Comparison of ENCODE assay signal across 9 mouse cellular contexts in the genomic region with DNA sequence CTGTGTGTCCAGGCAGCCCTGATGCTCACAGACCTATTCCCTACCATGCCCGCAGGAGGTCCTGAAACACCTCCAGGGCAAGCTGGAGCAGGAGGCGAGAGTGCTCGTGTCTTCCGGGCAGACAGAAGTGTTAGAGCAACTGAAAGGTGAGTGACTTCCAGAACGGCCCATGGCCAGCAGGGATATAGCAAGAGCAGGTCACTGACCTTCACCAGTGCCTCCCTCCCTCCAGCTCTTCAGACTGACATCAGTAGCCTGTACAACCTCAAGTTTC. TPM values are rescaled to one million over a fixed set of nuclear protein-coding genes. Genes with fewer than 3 reads are reported as not detected.
DNase-seq lines count a peak whose midpoint lies in the region; ATAC-seq lines count a peak whose summit lies in the region.
"Had no signal": no experiment of that assay in that cellular context is flagged by ENCODE, and none has a peak within 500 bp of the region (broad histone marks: within the 10 kb centered on the region; RNA-seq: fewer than 3 reads in every experiment).

No protein-coding gene starts in this region.

- peak overlapping the region; percentile 99 for H3K9ac ChIP-seq in forebrain, embryonic 15.5 days (replicated peaks)
- H3K9ac ChIP-seq in midbrain, embryonic 13.5 days (replicated peaks), result peak overlapping the region; percentile 99
- H3K9ac ChIP-seq: limb, embryonic 15.5 days had no signal

- no peaks in the 10 kb centered on the region for H3K9me3 ChIP-seq in heart, embryonic 10.5 days
- no peaks in the 10 kb centered on the region for H3K9me3 ChIP-seq in forebrain, embryonic 15.5 days
- H3K9me3 ChIP-seq in midbrain, embryonic 13.5 days, result no peaks in the 10 kb centered on the region
- H3K9me3 ChIP-seq: limb, embryonic 15.5 days had no signal

- peaks cover 28% of the 10 kb centered on the region for H3K4me1 ChIP-seq in heart, embryonic 10.5 days
- H3K4me1 ChIP-seq in brown adipose tissue, adult 24 weeks (ENCODE audit: control insufficient read depth, insufficient read depth, insufficient read length, low read length), result peaks cover 7% of the 10 kb centered on the region; the same call in 1 of the 2 replicates
- peaks cover 76% of the 10 kb centered on the region for H3K4me1 ChIP-seq in forebrain, embryonic 15.5 days
- peaks cover 87% of the 10 kb centered on the region for H3K4me1 ChIP-seq in midbrain, embryonic 13.5 days (replicated peaks)

- peaks cover 96% of the 10 kb centered on the region for H3K27me3 ChIP-seq in heart, embryonic 10.5 days (ENCODE audit: insufficient read depth, poor library complexity, severe bottlenecking)
- no peaks in the 10 kb centered on the region for H3K27me3 ChIP-seq in forebrain, embryonic 15.5 days
- no peaks in the 10 kb centered on the region for H3K27me3 ChIP-seq in midbrain, embryonic 13.5 days

- peak overlapping the region; percentile 17; the same call in 1 of the 2 replicates for H3K4me3 ChIP-seq in heart, embryonic 10.5 days
- peak overlapping the region; percentile 32 for H3K4me3 ChIP-seq in brown adipose tissue, adult 24 weeks (ENCODE audit: insufficient read depth, low read depth, low read length)
- peak overlapping the region; percentile 76 for H3K4me3 ChIP-seq in forebrain, embryonic 15.5 days
- H3K4me3 ChIP-seq in midbrain, embryonic 13.5 days (replicated peaks), result peak overlapping the region; percentile 76
- H3K4me3 ChIP-seq: limb, embryonic 15.5 days had no signal

- no peaks in the 10 kb centered on the region for H3K36me3 ChIP-seq in heart, embryonic 10.5 days
- H3K36me3 ChIP-seq in forebrain, embryonic 15.5 days, result peaks cover 43% of the 10 kb centered on the region
- H3K36me3 ChIP-seq in midbrain, embryonic 13.5 days, result peaks cover 53% of the 10 kb centered on the region

- H3K4me2 ChIP-seq in forebrain, embryonic 15.5 days (replicated peaks), result peak overlapping the region; percentile 86
- H3K4me2 ChIP-seq in midbrain, embryonic 13.5 days (replicated peaks), result peak overlapping the region; percentile 99
- H3K4me2 ChIP-seq: limb, embryonic 15.5 days had no signal

- no peak for ATAC-seq in forebrain, embryonic 15.5 days (replicated peaks)
- ATAC-seq in midbrain, embryonic 13.5 days, result no peak

- H3K27ac ChIP-seq in heart, embryonic 10.5 days, result peak overlapping the region; percentile 13; the same call in 1 of the 2 replicates
- H3K27ac ChIP-seq in brown adipose tissue, adult 24 weeks (replicated peaks; ENCODE audit: low read depth, low read length), result peak overlapping the region; percentile 33
- H3K27ac ChIP-seq in forebrain, embryonic 15.5 days (replicated peaks), result peak overlapping the region; percentile 97
- H3K27ac ChIP-seq in midbrain, embryonic 13.5 days, result peak overlapping the region; percentile 99
- H3K27ac ChIP-seq: limb, embryonic 15.5 days had no signal

- no peak for DNase-seq in heart, embryonic 10.5 days (ENCODE audit: low spot score)
- no peak for DNase-seq in heart, postnatal 4 days
- DNase-seq in gastrocnemius, postnatal 4 days (ENCODE audit: low spot score in 2 of 2), result no peak
- DNase-seq in right cerebral cortex, postnatal 25 days, result no peak
- no peak for DNase-seq in kidney, adult 8-10 months

- WGBS in heart, embryonic 10.5 days, result 40% methylated on average over 5 of the region's 5 CpGs
- WGBS in forebrain, embryonic 15.5 days, result 61% methylated on average over 5 of the region's 5 CpGs
- WGBS in midbrain, embryonic 13.5 days, result 44% methylated on average over 5 of the region's 5 CpGs

RNA-seq across cellular contexts. Expression of gene Apc2, which starts 6.2 kb away (rescaled TPM):
- polyA plus RNA-seq in heart, embryonic 10.5 days (2016; fragmentation: Nextera tagmentation; extraction: Ambion mirVana), result 0.74 and 0.78 TPM in 2 replicates
- 1 to 10 TPM; 6.0 to 6.2 TPM for total RNA-seq in heart, postnatal 4 days (2021)
- 0.38 TPM in 1 of 2 replicates, not detected in the other for polyA plus RNA-seq in brown adipose tissue, adult 24 weeks (2012; ENCODE audit: insufficient read depth, insufficient read length, missing spikeins)
- polyA plus RNA-seq in forebrain, embryonic 15.5 days (2015; fragmentation: Nextera tagmentation; extraction: Ambion mirVana), result 205 and 210 TPM in 2 replicates
- polyA plus RNA-seq in midbrain, embryonic 13.5 days (2015; fragmentation: Nextera tagmentation; extraction: Ambion mirVana), result 182 and 209 TPM in 2 replicates
- total RNA-seq in gastrocnemius, postnatal 4 days (2021), result 1 to 10 TPM in 1 of 2 experiments, under 1 TPM in 1; 0.73 to 2.1 TPM

RNA-seq across cellular contexts. Expression of gene Rps15, which starts 9.8 kb away (rescaled TPM):
- 774 and 882 TPM in 2 replicates for polyA plus RNA-seq in heart, embryonic 10.5 days (2016; fragmentation: Nextera tagmentation; extraction: Ambion mirVana)
- 1,000 to 10,000 TPM in 1 of 2 experiments, 100 to 1,000 TPM in 1; 949 to 1,003 TPM for total RNA-seq in heart, postnatal 4 days (2021)
- polyA plus RNA-seq in brown adipose tissue, adult 24 weeks (2012; ENCODE audit: insufficient read depth, insufficient read length, missing spikeins), result 1,089 and 1,107 TPM in 2 replicates
- polyA plus RNA-seq in forebrain, embryonic 15.5 days (2015; fragmentation: Nextera tagmentation; extraction: Ambion mirVana), result 628 and 651 TPM in 2 replicates
- 631 and 653 TPM in 2 replicates for polyA plus RNA-seq in midbrain, embryonic 13.5 days (2015; fragmentation: Nextera tagmentation; extraction: Ambion mirVana)
- 1,000 to 10,000 TPM; 1,165 to 1,300 TPM for total RNA-seq in gastrocnemius, postnatal 4 days (2021)

RNA-seq across cellular contexts. Expression of gene 2310011J03Rik, which starts 18.3 kb away (rescaled TPM):
- 41.3 and 46.8 TPM in 2 replicates for polyA plus RNA-seq in heart, embryonic 10.5 days (2016; fragmentation: Nextera tagmentation; extraction: Ambion mirVana)
- 10 to 100 TPM; 16.9 TPM for total RNA-seq in heart, postnatal 4 days (2021)
- polyA plus RNA-seq in brown adipose tissue, adult 24 weeks (2012; ENCODE audit: insufficient read depth, insufficient read length, missing spikeins), result 24.3 and 25.7 TPM in 2 replicates
- polyA plus RNA-seq in forebrain, embryonic 15.5 days (2015; fragmentation: Nextera tagmentation; extraction: Ambion mirVana), result 36.9 and 38.1 TPM in 2 replicates
- polyA plus RNA-seq in midbrain, embryonic 13.5 days (2015; fragmentation: Nextera tagmentation; extraction: Ambion mirVana), result 27.8 and 33.4 TPM in 2 replicates
- 10 to 100 TPM; 16.7 to 17.6 TPM for total RNA-seq in gastrocnemius, postnatal 4 days (2021)

RNA-seq across cellular contexts. Expression of gene Pcsk4, which starts 27.3 kb away (rescaled TPM):
- 1.6 and 4.0 TPM in 2 replicates for polyA plus RNA-seq in heart, embryonic 10.5 days (2016; fragmentation: Nextera tagmentation; extraction: Ambion mirVana)
- total RNA-seq in heart, postnatal 4 days (2021), result 1 to 10 TPM; 1.3 to 2.0 TPM
- 4.3 and 7.8 TPM in 2 replicates for polyA plus RNA-seq in brown adipose tissue, adult 24 weeks (2012; ENCODE audit: insufficient read depth, insufficient read length, missing spikeins)
- polyA plus RNA-seq in forebrain, embryonic 15.5 days (2015; fragmentation: Nextera tagmentation; extraction: Ambion mirVana), result 2.5 and 2.6 TPM in 2 replicates
- polyA plus RNA-seq in midbrain, embryonic 13.5 days (2015; fragmentation: Nextera tagmentation; extraction: Ambion mirVana), result 1.9 and 2.1 TPM in 2 replicates
- total RNA-seq in gastrocnemius, postnatal 4 days (2021), result 1 to 10 TPM; 1.0 to 1.5 TPM

RNA-seq across cellular contexts. Expression of gene Reep6, which starts 27.7 kb away (rescaled TPM):
- 7.1 and 18.3 TPM in 2 replicates for polyA plus RNA-seq in heart, embryonic 10.5 days (2016; fragmentation: Nextera tagmentation; extraction: Ambion mirVana)
- 1 to 10 TPM; 1.6 to 1.8 TPM for total RNA-seq in heart, postnatal 4 days (2021)
- polyA plus RNA-seq in brown adipose tissue, adult 24 weeks (2012; ENCODE audit: insufficient read depth, insufficient read length, missing spikeins), result 15.7 and 17.7 TPM in 2 replicates
- polyA plus RNA-seq in forebrain, embryonic 15.5 days (2015; fragmentation: Nextera tagmentation; extraction: Ambion mirVana), result 2.6 and 2.9 TPM in 2 replicates
- 3.0 and 3.1 TPM in 2 replicates for polyA plus RNA-seq in midbrain, embryonic 13.5 days (2015; fragmentation: Nextera tagmentation; extraction: Ambion mirVana)
- 1 to 10 TPM; 2.7 to 4.1 TPM for total RNA-seq in gastrocnemius, postnatal 4 days (2021)

Comparison
In these comparisons a context has a peak if more than half of its experiments do, and no peak if none do; other contexts are left out.
1. H3K27ac ChIP-seq: peak in every context shown above with its lines; median percentile 99 in midbrain, embryonic 13.5 days; 97 in forebrain, embryonic 15.5 days; 33 in brown adipose tissue, adult 24 weeks; 13 in heart, embryonic 10.5 days.
2. H3K4me3 ChIP-seq: peak in every context shown above with its lines; median percentile 76 in forebrain, embryonic 15.5 days; 76 in midbrain, embryonic 13.5 days; 32 in brown adipose tissue, adult 24 weeks; 17 in heart, embryonic 10.5 days.
3. RNA of gene Apc2, which starts 6.2 kb away (polyA plus RNA-seq): 205 to 210 TPM in forebrain, embryonic 15.5 days and 182 to 209 TPM in midbrain, embryonic 13.5 days; 0.74 to 0.78 TPM in heart, embryonic 10.5 days and 0.38 TPM in brown adipose tissue, adult 24 weeks; every median in the first group is over 100 times any median in the second.